Mouse (Mus musculus) heart, adult 11 months (tissue): Measurements from ENCODE around the gene 4833423E24Rik.

ENCODE experiments used
- DNase-seq: peaks from one replicate; pipeline ENCODE4 v3.0.0; 2022

4833423E24Rik gene

GRCm38 (mm10) chr2:85518879-85519278 lies at the start of gene 4833423E24Rik:
TSS of gene 4833423E24Rik (minus strand) at chr2:85519024.
- no peak for DNase-seq

GRCm38 (mm10) chr2:85561187-85561586 lies 42.4 kb upstream of the 4833423E24Rik start:
- no peak for DNase-seq

- DNase-seq: no peak
Observed at GRCm38 (mm10) chr2:85560226-85560625, 41.4 kb upstream of the 4833423E24Rik start.

- DNase-seq: no peak
Observed at GRCm38 (mm10) chr2:85554806-85555205, 36.0 kb upstream of the 4833423E24Rik start.

- no peak for DNase-seq
Observed at GRCm38 (mm10) chr2:85533934-85534333, 15.1 kb upstream of the 4833423E24Rik start.

GRCm38 (mm10) chr2:85532082-85532778 lies 13.4 kb upstream of the 4833423E24Rik start:
- no peak for DNase-seq

- no peak for DNase-seq
Observed at GRCm38 (mm10) chr2:85522859-85523489, 4.2 kb upstream of the 4833423E24Rik start.

- DNase-seq: no peak
Observed at GRCm38 (mm10) chr2:85518292-85518691, 532 bp downstream of the 4833423E24Rik start.

GRCm38 (mm10) chr2:85510376-85510775 lies 8.4 kb downstream of the 4833423E24Rik start:
- no peak for DNase-seq

GRCm38 (mm10) chr2:85490396-85490795 lies 28.4 kb downstream of the 4833423E24Rik start:
- DNase-seq: no peak

- DNase-seq: no peak
Observed at GRCm38 (mm10) chr2:85466801-85467325, 52.0 kb downstream of the 4833423E24Rik start.

- DNase-seq: no peak
Observed at GRCm38 (mm10) chr2:85443539-85443938, 75.3 kb downstream of the 4833423E24Rik start, which contains the start of gene Olfr995. TSS of gene Olfr995 (minus strand) at chr2:85443639.

GRCm38 (mm10) chr2:85442546-85442945 lies 76.3 kb downstream of the 4833423E24Rik start:
- no peak for DNase-seq

GRCm38 (mm10) chr2:85436351-85436750 lies 82.5 kb downstream of the 4833423E24Rik start, which contains the start of gene Olfr994:
TSS of gene Olfr994 (minus strand) at chr2:85436451.
- DNase-seq: no peak
